Mouse (Mus musculus) E14TG2a.4 (cell line): ENCODE measurements around the gene Poglut1.

Experiments
- CTCF ChIP-seq: conservative IDR thresholded peaks from 2 replicates; pipeline ENCODE4 v1.5.1; 2014; ENCODE audit warnings: low read length
- NANOG ChIP-seq: IDR thresholded peaks from 2 replicates; pipeline ENCODE4 v1.6.1; 2014; ENCODE audit warnings: borderline replicate concordance, low read length, mixed read lengths
- POU5F1 ChIP-seq: IDR thresholded peaks from 2 replicates; pipeline ENCODE4 v1.6.1; 2014; ENCODE audit warnings: low read length, borderline replicate concordance

GRCm38 (mm10) chr16:38478296-38478695 is 71.8 kb downstream of the Poglut1 start:
- TF ChIP-seq CTCF (no peak), POU5F1 (no peak), NANOG (no peak)
